Mouse (Mus musculus) embryonic facial prominence, embryonic 11.5 days (tissue): ENCODE results near the gene Adk. TPM values are rescaled to one million over a fixed set of nuclear protein-coding genes. Genes with fewer than 3 reads are reported as not detected.

Experiments
- ATAC-seq: fragments of 200-750 bp; cut with Nextera tagmentation; replicated peaks from 2 replicates; pipeline ENCODE4 v1.8.0; 2017; ENCODE audit warnings: low read depth; ENCODE audit not compliant: insufficient number of reproducible peaks, low FRiP score, low TSS enrichment
- DNase-seq: peaks from one replicate; pipeline ENCODE4 v3.0.0-alpha.2; 2015; ENCODE audit warnings: low spot score
- H3K27ac ChIP-seq: fragments of 300-500 bp; sonication (generic); replicated peaks from 2 replicates; pipeline ENCODE4 v1.5.1; 2014; ENCODE audit warnings: mild to moderate bottlenecking, low read depth, low read length, control low read depth
- H3K27me3 ChIP-seq: fragments of 300-500 bp; sonication (generic); 2 replicates; pipeline ENCODE4 v1.6.1; 2014; ENCODE audit warnings: mild to moderate bottlenecking, low read length, moderate library complexity, mixed read lengths; ENCODE audit not compliant: control insufficient read depth, insufficient read depth
- H3K36me3 ChIP-seq: fragments of 300-500 bp; sonication (generic); replicated peaks from 2 replicates; pipeline ENCODE4 v1.6.1; 2014; ENCODE audit warnings: low read depth, mild to moderate bottlenecking, low read length, moderate library complexity, mixed read lengths; ENCODE audit not compliant: control insufficient read depth, insufficient read depth
- H3K4me1 ChIP-seq: fragments of 300-500 bp; sonication (generic); 2 replicates; pipeline ENCODE4 v1.6.1; 2014; ENCODE audit warnings: low read length, mixed read lengths; ENCODE audit not compliant: control insufficient read depth, insufficient read depth
- H3K4me2 ChIP-seq: fragments of 300-500 bp; sonication (generic); 2 replicates; pipeline ENCODE4 v1.6.1; 2014; ENCODE audit warnings: low read depth, mild to moderate bottlenecking, control low read depth, low read length, moderate library complexity
- H3K4me3 ChIP-seq: fragments of 300-500 bp; sonication (generic); 2 replicates; pipeline ENCODE4 v1.5.1; 2014; ENCODE audit warnings: low read depth, low read length, control low read depth
- H3K9ac ChIP-seq: fragments of 300-500 bp; sonication (generic); replicated peaks from 2 replicates; pipeline ENCODE4 v1.6.1; 2014; ENCODE audit warnings: mild to moderate bottlenecking, control low read depth, low read length
- H3K9me3 ChIP-seq: fragments of 300-500 bp; sonication (generic); replicated peaks from 2 replicates; pipeline ENCODE4 v1.6.1; 2016; ENCODE audit warnings: mild to moderate bottlenecking, low read length, inconsistent platforms, mixed read lengths; ENCODE audit not compliant: control insufficient read depth
- whole genome bisulfite sequencing: fragments of 180-500 bp; shearing (Covaris S2); extraction: QIAGEN DNeasy Blood & Tissue Kit; methylation state at CpG from one replicate; pipeline ENCODE4 v1.1.7; 2014; 5-methylcytosine and 5-hydroxymethylcytosine counted together
- polyA plus RNA-seq: library from polyadenylated mRNA; unstranded; fragments of >200 nt; fragmentation: Nextera tagmentation; extraction: Ambion mirVana; gene quantifications from 2 replicates; pipeline ENCODE4 v1.2.1, GENCODE M21; 2014

The Adk gene
- polyA plus RNA-seq, 1 experiment from 2014 or later: 178 TPM

DNA sequence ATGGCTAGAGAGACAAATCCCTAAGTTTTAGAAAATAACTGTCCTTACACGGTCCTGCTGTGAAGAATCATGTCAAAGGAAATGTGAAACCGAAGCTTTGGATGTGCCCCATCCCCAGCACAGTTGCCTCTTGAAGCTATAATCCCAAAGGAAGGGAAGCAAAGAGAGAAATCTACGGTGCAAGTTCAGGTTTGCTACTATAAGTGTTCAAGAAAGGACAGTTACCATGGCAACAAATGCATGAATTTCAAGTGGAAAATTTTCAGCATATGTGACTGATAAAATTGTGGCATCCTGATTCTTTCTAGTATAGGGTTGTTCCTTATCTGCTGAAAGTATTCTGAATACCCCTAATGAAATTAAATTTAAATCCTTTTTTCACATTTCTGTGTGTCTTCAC lies 169.8 kb downstream of the Adk start:
- no peaks in the 10 kb centered on the region for H3K36me3 ChIP-seq
- H3K9me3 ChIP-seq: no peaks in the 10 kb centered on the region
- peak; percentile 39 for DNase-seq
- H3K4me2 ChIP-seq: no peak overlapping the region
- no peak overlapping the region for H3K4me3 ChIP-seq
- H3K27ac ChIP-seq: no peak overlapping the region
- H3K9ac ChIP-seq: no peak overlapping the region
- H3K4me1 ChIP-seq: no peaks in the 10 kb centered on the region
- whole genome bisulfite sequencing: 56% methylated on average over 3 of the region's 3 CpGs
- no peaks in the 10 kb centered on the region for H3K27me3 ChIP-seq
- ATAC-seq: no peak

DNA sequence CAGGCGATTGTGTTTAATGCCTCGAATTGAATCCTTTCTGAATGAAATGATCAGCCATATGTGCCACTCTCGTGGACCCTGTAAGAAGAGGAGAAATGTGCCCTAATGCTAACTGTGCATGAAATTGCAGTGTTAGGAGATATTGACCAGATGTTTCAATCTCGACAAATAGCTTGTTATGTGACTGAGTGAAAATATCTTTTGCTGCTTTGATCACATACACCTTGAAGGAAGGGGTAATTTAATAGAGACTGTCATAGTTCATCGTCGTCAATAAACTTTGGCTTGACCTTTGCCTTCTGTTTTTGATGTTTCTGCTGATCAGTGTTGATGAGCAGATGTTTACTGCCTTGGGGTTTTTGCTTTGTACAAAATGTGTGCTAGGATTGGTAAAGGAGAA lies 171.1 kb downstream of the Adk start:
- H3K9ac ChIP-seq: no peak overlapping the region
- H3K4me1 ChIP-seq: no peaks in the 10 kb centered on the region
- H3K4me2 ChIP-seq: no peak overlapping the region
- H3K27me3 ChIP-seq: no peaks in the 10 kb centered on the region
- ATAC-seq (no peak), DNase-seq (peak; percentile 18)
- WGBS: 62% methylated on average over 6 of the region's 6 CpGs
- H3K27ac ChIP-seq: no peak overlapping the region
- no peaks in the 10 kb centered on the region for H3K9me3 ChIP-seq
- H3K36me3 ChIP-seq: no peaks in the 10 kb centered on the region
- no peak overlapping the region for H3K4me3 ChIP-seq

DNA sequence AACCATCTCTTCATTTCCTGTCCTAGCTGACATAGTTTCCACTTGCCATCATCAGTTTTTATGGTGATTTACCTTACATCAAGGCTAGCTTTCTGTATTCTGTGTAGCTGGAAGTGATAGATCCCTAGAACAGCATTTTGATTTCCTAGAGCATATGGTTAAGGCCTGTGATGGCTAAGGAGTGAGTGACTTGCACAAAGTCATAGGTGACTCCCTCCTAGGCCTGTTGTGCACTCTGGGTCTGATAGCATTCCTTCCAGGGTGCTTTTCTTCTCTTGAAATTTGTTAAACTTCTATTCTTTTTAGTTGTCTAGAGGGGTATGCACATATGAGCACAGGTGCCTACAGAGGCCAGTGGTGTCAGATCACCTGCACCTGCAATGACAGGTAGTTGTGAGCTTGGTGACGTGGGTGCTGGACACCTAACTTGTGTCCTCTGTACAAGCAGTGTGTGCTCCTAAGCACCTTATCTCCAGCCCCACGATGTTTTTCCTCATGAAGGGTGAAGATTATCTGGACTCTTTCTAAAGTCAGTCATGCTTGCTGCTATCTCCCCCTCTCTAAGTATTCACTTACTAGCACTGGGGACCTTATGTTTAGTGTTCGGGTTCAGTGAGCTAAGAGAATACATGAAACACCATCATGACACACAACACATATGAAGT lies 171.7 kb downstream of the Adk start:
- 89% methylated on average over 3 of the region's 3 CpGs for WGBS
- ATAC-seq (no peak), DNase-seq (no peak)
- Histone ChIP-seq H3K4me3 (no peak overlapping the region), H3K4me2 (no peak overlapping the region), H3K4me1 (no peaks in the 10 kb centered on the region), H3K9ac (no peak overlapping the region), H3K36me3 (no peaks in the 10 kb centered on the region), H3K27me3 (no peaks in the 10 kb centered on the region), H3K9me3 (no peaks in the 10 kb centered on the region), H3K27ac (no peak overlapping the region)

- Histone ChIP-seq H3K4me3 (no peak overlapping the region), H3K9ac (no peak overlapping the region), H3K27me3 (no peaks in the 10 kb centered on the region), H3K4me2 (no peak overlapping the region), H3K27ac (no peak overlapping the region), H3K4me1 (no peaks in the 10 kb centered on the region), H3K9me3 (no peaks in the 10 kb centered on the region), H3K36me3 (no peaks in the 10 kb centered on the region)
- no peak for ATAC-seq
- WGBS: 92% methylated on average over 2 of the region's 2 CpGs
- DNase-seq: no peak
Measured at GRCm38 (mm10) chr14:21237051-21237450, 184.7 kb downstream of the Adk start.

DNA sequence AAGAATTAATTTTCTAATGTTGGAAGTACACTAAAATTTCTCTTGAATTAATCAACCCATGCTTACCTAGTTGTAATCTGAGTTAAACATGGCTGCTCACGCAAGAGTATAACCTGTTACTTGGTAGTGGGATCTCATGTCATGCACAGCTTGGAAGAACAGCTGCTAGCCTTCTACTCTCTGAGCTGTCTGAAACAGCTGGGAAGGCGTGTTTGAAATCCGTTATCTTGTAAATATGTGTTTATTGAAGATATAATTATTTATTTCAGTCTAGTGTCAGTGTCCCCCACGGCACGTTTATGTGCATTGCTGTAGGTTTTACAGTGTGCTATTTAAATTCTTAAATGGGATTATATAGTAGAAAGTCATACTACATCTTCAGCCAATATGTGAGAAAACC lies 188.7 kb downstream of the Adk start:
- 96% methylated on average over 5 of the region's 5 CpGs for WGBS

DNA sequence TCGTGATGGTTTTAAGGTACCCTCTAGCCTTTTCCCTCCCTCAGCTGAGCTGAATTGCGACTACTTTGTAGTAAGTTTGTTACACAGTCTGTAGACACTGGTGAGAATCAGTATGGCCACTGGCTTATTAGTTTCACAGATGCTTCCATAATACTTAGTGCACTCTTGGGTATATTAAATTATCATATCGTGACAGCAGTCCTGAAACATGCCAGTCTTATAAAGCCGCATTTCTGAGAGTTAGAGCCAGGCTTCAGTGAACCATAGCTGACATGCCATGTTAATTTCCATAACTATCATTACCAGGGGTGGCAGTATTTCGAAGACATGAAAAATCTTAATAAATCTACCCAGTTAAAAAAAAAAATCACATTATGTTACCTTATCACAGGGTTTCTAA lies 199.0 kb downstream of the Adk start:
- WGBS: 52% methylated on average over 5 of the region's 5 CpGs
- no peak for ATAC-seq

More for the DNA sequence above, 188.7 kb downstream of the Adk start:
- Histone ChIP-seq H3K4me3 (no peak overlapping the region), H3K4me1 (no peaks in the 10 kb centered on the region), H3K4me2 (no peak overlapping the region), H3K27me3 (no peaks in the 10 kb centered on the region), H3K36me3 (no peaks in the 10 kb centered on the region), H3K27ac (no peak overlapping the region), H3K9ac (no peak overlapping the region), H3K9me3 (no peaks in the 10 kb centered on the region)
- ATAC-seq (no peak), DNase-seq (no peak)

DNA sequence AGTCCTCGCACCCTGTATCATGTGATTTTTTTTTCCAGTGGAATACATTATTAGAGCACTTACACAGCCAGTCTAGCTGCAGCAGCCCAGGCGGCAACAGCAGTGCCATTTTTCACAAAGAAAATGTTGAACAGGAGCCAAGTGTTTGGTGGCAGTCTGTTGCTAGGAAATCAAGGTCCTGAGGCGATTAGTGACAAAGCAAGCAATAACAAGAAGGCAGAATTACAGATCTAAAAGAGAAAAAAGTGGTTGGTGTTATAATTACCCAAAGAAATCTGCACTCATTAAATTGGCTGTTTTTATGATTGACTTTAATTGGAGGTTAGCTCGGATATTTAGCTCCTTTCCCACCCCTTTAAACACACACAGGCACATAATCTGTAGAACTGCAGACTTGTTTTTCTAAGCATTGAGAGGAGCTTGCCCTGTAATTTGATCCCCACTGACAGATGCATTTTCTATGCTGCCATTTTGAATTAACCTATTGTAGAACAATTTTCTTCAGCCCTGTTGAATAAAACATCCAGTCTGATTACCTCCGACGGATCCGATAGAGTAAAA lies 200.0 kb downstream of the Adk start:
- H3K9me3 ChIP-seq: no peaks in the 10 kb centered on the region
- no peaks in the 10 kb centered on the region for H3K36me3 ChIP-seq
- H3K4me3 ChIP-seq: no peak overlapping the region
- H3K4me2 ChIP-seq: peak overlapping the region; percentile 5; the same call in 1 of the 2 replicates
- no peak overlapping the region for H3K9ac ChIP-seq
- H3K4me1 ChIP-seq: peaks cover 3% of the 10 kb centered on the region; the same call in 1 of the 2 replicates
- WGBS: 7% methylated on average over 7 of the region's 7 CpGs
- DNase-seq (peak; percentile 85), ATAC-seq (peak; percentile 92)
- peak overlapping the region; percentile 68 for H3K27ac ChIP-seq
- H3K27me3 ChIP-seq: no peaks in the 10 kb centered on the region

More for the DNA sequence above, 199.0 kb downstream of the Adk start:
- no peaks in the 10 kb centered on the region for H3K9me3 ChIP-seq
- peak; percentile 3 for DNase-seq
- no peak overlapping the region for H3K4me3 ChIP-seq
- H3K9ac ChIP-seq: no peak overlapping the region
- H3K36me3 ChIP-seq: no peaks in the 10 kb centered on the region
- H3K27ac ChIP-seq: no peak overlapping the region
- no peaks in the 10 kb centered on the region for H3K27me3 ChIP-seq
- H3K4me2 ChIP-seq: no peak overlapping the region
- H3K4me1 ChIP-seq: peaks cover 3% of the 10 kb centered on the region; the same call in 1 of the 2 replicates

GRCm38 (mm10) chr14:21253321-21253992 lies 201.1 kb downstream of the Adk start:
- H3K9ac ChIP-seq: no peak overlapping the region
- H3K36me3 ChIP-seq: no peaks in the 10 kb centered on the region
- H3K4me1 ChIP-seq: peaks cover 3% of the 10 kb centered on the region; the same call in 1 of the 2 replicates
- DNase-seq: peak; percentile 48
- H3K4me2 ChIP-seq: no peak overlapping the region
- H3K27me3 ChIP-seq: no peaks in the 10 kb centered on the region
- 26% methylated on average over 5 of the region's 5 CpGs for WGBS
- H3K27ac ChIP-seq: 0 out of 2 replicates have a peak overlapping the region, but pooled peaks have one; percentile 28
- H3K4me3 ChIP-seq: no peak overlapping the region
- no peaks in the 10 kb centered on the region for H3K9me3 ChIP-seq
- ATAC-seq: 0 out of 2 replicates have a peak, but pooled peaks have one; percentile 33
